In the genomic region with DNA sequence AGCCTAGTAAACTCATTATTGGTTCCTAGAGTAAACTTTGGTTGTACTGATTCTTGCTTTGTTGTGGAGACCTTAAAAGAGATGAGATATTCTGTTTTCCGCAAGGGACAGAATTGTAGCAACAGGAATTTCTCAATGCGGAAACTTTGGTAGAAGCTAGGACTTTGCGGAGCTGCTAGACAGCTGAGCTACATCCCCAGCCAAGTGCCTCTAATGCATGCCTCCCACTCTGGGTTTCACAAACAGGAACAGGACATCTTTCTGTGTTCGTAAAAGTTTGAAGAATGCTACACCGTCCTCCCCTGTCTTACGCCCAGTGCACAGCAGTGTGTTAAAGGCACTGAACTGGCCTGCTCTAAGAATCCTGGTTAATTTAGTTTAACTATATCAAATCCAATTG, we compare ENCODE assay signal across 30 mouse cellular contexts. TPM values are rescaled to one million over a fixed set of nuclear protein-coding genes. Genes with fewer than 3 reads are reported as not detected.
DNase-seq lines count a peak whose midpoint lies in the region; ATAC-seq and TF ChIP-seq lines count a peak whose summit lies in the region.
"Had no signal": no experiment of that assay in that cellular context is flagged by ENCODE, and none has a peak within 500 bp of the region (broad histone marks: within the 10 kb centered on the region; RNA-seq: fewer than 3 reads in every experiment).

No protein-coding gene starts in this region.

- peak; percentile 90 for ATAC-seq in frontal cortex, adult (ENCODE audit: low TSS enrichment)
- peak; percentile 53 for ATAC-seq in lung, postnatal 0 days
- no peak for ATAC-seq in liver, embryonic 11.5 days (replicated peaks; ENCODE audit: low FRiP score)
- ATAC-seq: activated CD4-positive, CD25-positive, alpha-beta regulatory T cell, adult 4 months; CD4-positive, CD25-positive, alpha-beta regulatory T cell, adult 4 months; forebrain, embryonic 14.5 days; Patski had no signal

- H3K4me2 ChIP-seq in lung, postnatal 0 days (replicated peaks; ENCODE audit: low read depth, low read length): no peak overlapping the region
- H3K4me2 ChIP-seq in liver, embryonic 11.5 days: no peak overlapping the region
- H3K4me2 ChIP-seq: embryonic facial prominence, embryonic 13.5 days; embryonic facial prominence, embryonic 15.5 days; forebrain, embryonic 12.5 days had no signal

- no peak for DNase-seq in frontal cortex, postnatal 10 days (ENCODE audit: low spot score in 2 of 2)
- peak; percentile 66 for DNase-seq in lung, postnatal 0 days (ENCODE audit: low spot score)
- no peak for DNase-seq in lung, postnatal 4 days
- peak; percentile 12 for DNase-seq in lung, postnatal 14 days
- no peak for DNase-seq in lung, postnatal 25 days (ENCODE audit: low spot score)
- DNase-seq in brain, adult 2 months (ENCODE audit: low read depth, low spot score): peak; percentile 31
- DNase-seq in liver, embryonic 11.5 days (ENCODE audit: low spot score): no peak
- DNase-seq: adrenal gland, adult 8-10 months; adrenal gland, postnatal 14 days; adrenal gland, postnatal 36 days; B cell, adult 2 months; cerebellum, adult 11 months; cerebellum, adult 18-20 months; cerebellum, adult 8-10 months; cerebellum, adult 9-11 months; cerebellum, postnatal 14 days; cerebellum, postnatal 36 days; embryo, embryonic 11 days had no signal

- no peak overlapping the region for H3K27ac ChIP-seq in lung, postnatal 0 days (ENCODE audit: low read length)
- H3K27ac ChIP-seq in liver, embryonic 11.5 days (ENCODE audit: low read depth, low read length): no peak overlapping the region
- H3K27ac ChIP-seq: embryonic facial prominence, embryonic 13.5 days; forebrain, embryonic 10.5 days; forebrain, embryonic 12.5 days had no signal

- no peaks in the 10 kb centered on the region for H3K36me3 ChIP-seq in lung, postnatal 0 days (ENCODE audit: insufficient read depth, low read length)
- H3K36me3 ChIP-seq in liver, embryonic 11.5 days (ENCODE audit: control insufficient read depth, insufficient read depth, low read length): no peaks in the 10 kb centered on the region
- H3K36me3 ChIP-seq: embryonic facial prominence, embryonic 13.5 days; embryonic facial prominence, embryonic 15.5 days; forebrain, embryonic 10.5 days; forebrain, embryonic 12.5 days; G1E had no signal

- TF ChIP-seq CTCF in lung, postnatal 0 days (IDR thresholded peaks at IDR 0.05): no peak

- H3K27me3 ChIP-seq in lung, postnatal 0 days (replicated peaks; ENCODE audit: insufficient read depth, low read length): no peaks in the 10 kb centered on the region
- H3K27me3 ChIP-seq in liver, embryonic 11.5 days (replicated peaks; ENCODE audit: control insufficient read depth, insufficient read depth, low read length): no peaks in the 10 kb centered on the region
- H3K27me3 ChIP-seq: CH12.LX; embryonic facial prominence, embryonic 13.5 days; embryonic facial prominence, embryonic 15.5 days; forebrain, embryonic 12.5 days; Patski had no signal

- H3K9me3 ChIP-seq in lung, postnatal 0 days (ENCODE audit: low read length): no peaks in the 10 kb centered on the region
- H3K9me3 ChIP-seq in liver, embryonic 11.5 days (ENCODE audit: control insufficient read depth, low read length): no peaks in the 10 kb centered on the region
- H3K9me3 ChIP-seq: embryonic facial prominence, embryonic 13.5 days; embryonic facial prominence, embryonic 15.5 days; forebrain, embryonic 10.5 days; forebrain, embryonic 12.5 days; G1E had no signal

- TF ChIP-seq EP300 in lung, postnatal 0 days (IDR thresholded peaks at IDR 0.05): no peak

- no peak overlapping the region for H3K9ac ChIP-seq in lung, postnatal 0 days (replicated peaks; ENCODE audit: low read depth)
- H3K9ac ChIP-seq in liver, embryonic 11.5 days (ENCODE audit: low read depth, low read length): no peak overlapping the region
- H3K9ac ChIP-seq: embryonic facial prominence, embryonic 13.5 days; embryonic facial prominence, embryonic 15.5 days; forebrain, embryonic 12.5 days had no signal

- 74% methylated on average over 6 of the region's 6 CpGs for WGBS in lung, postnatal 0 days
- WGBS in liver, embryonic 11.5 days: 90% methylated on average over 6 of the region's 6 CpGs

- no peaks in the 10 kb centered on the region for H3K4me1 ChIP-seq in lung, postnatal 0 days (ENCODE audit: insufficient read depth, low read depth, low read length)
- no peaks in the 10 kb centered on the region for H3K4me1 ChIP-seq in liver, embryonic 11.5 days (replicated peaks; ENCODE audit: control insufficient read depth, insufficient read depth, low read length)
- H3K4me1 ChIP-seq: embryonic facial prominence, embryonic 15.5 days; forebrain, embryonic 10.5 days; forebrain, embryonic 12.5 days had no signal

- no peak overlapping the region for H3K4me3 ChIP-seq in lung, postnatal 0 days (ENCODE audit: low read depth, low read length)
- no peak overlapping the region for H3K4me3 ChIP-seq in liver, embryonic 11.5 days (ENCODE audit: low read depth, low read length)
- H3K4me3 ChIP-seq: embryonic facial prominence, embryonic 13.5 days; embryonic facial prominence, embryonic 15.5 days; erythroblast, embryonic 14.5 days; forebrain, embryonic 10.5 days; forebrain, embryonic 12.5 days had no signal

RNA-seq across cellular contexts. Expression of a gene that starts 9.8 kb away (rescaled TPM):
- 0.35 and 0.41 TPM in 2 replicates for polyA plus RNA-seq in lung, postnatal 0 days (2015; fragmentation: Nextera tagmentation; extraction: Ambion mirVana)
- 0.33 and 0.48 TPM in 2 replicates for polyA plus RNA-seq in liver, embryonic 11.5 days (2014; fragmentation: Nextera tagmentation; extraction: Ambion mirVana)
- polyA plus RNA-seq: erythroblast, embryonic 14.5 days; G1E; Patski had no signal

RNA-seq across cellular contexts. Expression of a gene that starts 59.2 kb away (rescaled TPM):
- not detected in 2 replicates for polyA plus RNA-seq in lung, postnatal 0 days (2015; fragmentation: Nextera tagmentation; extraction: Ambion mirVana)
- polyA plus RNA-seq in liver, embryonic 11.5 days (2014; fragmentation: Nextera tagmentation; extraction: Ambion mirVana): 0.13 TPM in 1 of 2 replicates, not detected in the other
- polyA plus RNA-seq: erythroblast, embryonic 14.5 days; G1E had no signal

Comparison
In these comparisons a context has a peak if more than half of its experiments do, and no peak if none do; other contexts are left out.
1. DNase-seq: peak in lung, postnatal 0 days (single experiment), lung, postnatal 14 days (single experiment) and brain, adult 2 months (single experiment); none in frontal cortex, postnatal 10 days (0 of 2), lung, postnatal 4 days (0 of 2), lung, postnatal 25 days (single experiment) and liver, embryonic 11.5 days (single experiment).